Mouse (Mus musculus) heart, adult 18-20 months (tissue): ENCODE results near the gene Acer1. TPM values are rescaled to one million over a fixed set of nuclear protein-coding genes. Genes with fewer than 3 reads are reported as not detected.

Source experiments
- total RNA-seq, 2 experiments: library from RNA; stranded (reverse); gene quantifications; 2 replicates each; pipeline ENCODE4 v1.2.3; 2021

The Acer1 gene
- total RNA-seq, 2 experiments from 2014 or later, result not detected

Other genes with a start within 250 kb of the Acer1 start
- gene Nrtn, start 224.6 kb downstream of the Acer1 start, total RNA-seq, result 10 to 100 TPM; 25.1 to 32.1 TPM
- gene Dus3l, start 217.4 kb downstream of the Acer1 start, total RNA-seq, result 10 to 100 TPM; 15.3 to 16.1 TPM
- under 1 TPM in 1 of 2 experiments, not detected in 1; 0.32 TPM for gene Prr22, start 211.9 kb downstream of the Acer1 start, total RNA-seq
- 1 to 10 TPM; 2.5 to 3.1 TPM for gene Rfx2, start 151.1 kb downstream of the Acer1 start, total RNA-seq
- not detected for gene Acsbg2, start 107.7 kb downstream of the Acer1 start, total RNA-seq
- gene 1700061G19Rik, start 106.6 kb downstream of the Acer1 start, total RNA-seq, result not detected
- gene Mllt1, start 46.7 kb downstream of the Acer1 start, total RNA-seq, result 10 to 100 TPM; 24.3 to 25.9 TPM
- gene Clpp, start 8.2 kb upstream of the Acer1 start, total RNA-seq, result 10 to 100 TPM; 80.9 to 83.1 TPM
- gene Alkbh7, start 15.2 kb upstream of the Acer1 start, total RNA-seq, result 10 to 100 TPM; 72.4 to 78.0 TPM
- gene Pspn, start 17.9 kb upstream of the Acer1 start, total RNA-seq, result not detected
- 10 to 100 TPM; 22.6 to 23.0 TPM for gene Gtf2f1, start 29.2 kb upstream of the Acer1 start, total RNA-seq
- not detected for gene Gm17949, start 29.3 kb upstream of the Acer1 start, total RNA-seq
- gene Khsrp, start 49.4 kb upstream of the Acer1 start, total RNA-seq, result 10 to 100 TPM; 38.3 to 42.5 TPM
- not detected for gene Slc25a41, start 59.5 kb upstream of the Acer1 start, total RNA-seq
- gene Crb3, start 77.0 kb upstream of the Acer1 start, total RNA-seq, result under 1 TPM in 1 of 2 experiments, not detected in 1; 0.95 TPM
- gene Slc25a23, start 77.7 kb upstream of the Acer1 start, total RNA-seq, result 10 to 100 TPM; 58.9 to 62.5 TPM
- gene Dennd1c, start 96.4 kb upstream of the Acer1 start, total RNA-seq, result 1 to 10 TPM in 1 of 2 experiments, under 1 TPM in 1; 0.60 to 3.0 TPM
- gene Tubb4a, start 105.7 kb upstream of the Acer1 start, total RNA-seq, result 1 to 10 TPM; 1.2 to 1.6 TPM
- under 1 TPM in 1 of 2 experiments, not detected in 1; 0.51 TPM for gene Tnfsf9, start 123.2 kb upstream of the Acer1 start, total RNA-seq
- not detected for gene Cd70, start 167.7 kb upstream of the Acer1 start, total RNA-seq
- gene Tnfsf14, start 212.1 kb upstream of the Acer1 start, total RNA-seq, result under 1 TPM in 1 of 2 experiments, not detected in 1; 0.36 TPM
- gene C3, start 246.0 kb upstream of the Acer1 start, total RNA-seq, result 100 to 1,000 TPM in 1 of 2 experiments, 10 to 100 TPM in 1; 69.5 to 194 TPM